Mouse (Mus musculus): ENCODE results near the gene Veph1.
A peak's percentile ranks its signal among the peaks of the same experiment; 100 is the strongest.

Veph1 gene

GRCm38 (mm10) chr3:66007632-66008401 lies 288.8 kb downstream of the Veph1 start:
- no peak for DNase-seq

GRCm38 (mm10) chr3:66004989-66005388 lies 291.6 kb downstream of the Veph1 start:
- DNase-seq: no peak

- peak in 1 of 2 experiments; percentile 36 for DNase-seq
Measured at GRCm38 (mm10) chr3:66004220-66004951, 292.3 kb downstream of the Veph1 start.

Data from cerebellum, postnatal 10 days (tissue).